Mouse (Mus musculus): ENCODE data around the gene Spem2.

DNA sequence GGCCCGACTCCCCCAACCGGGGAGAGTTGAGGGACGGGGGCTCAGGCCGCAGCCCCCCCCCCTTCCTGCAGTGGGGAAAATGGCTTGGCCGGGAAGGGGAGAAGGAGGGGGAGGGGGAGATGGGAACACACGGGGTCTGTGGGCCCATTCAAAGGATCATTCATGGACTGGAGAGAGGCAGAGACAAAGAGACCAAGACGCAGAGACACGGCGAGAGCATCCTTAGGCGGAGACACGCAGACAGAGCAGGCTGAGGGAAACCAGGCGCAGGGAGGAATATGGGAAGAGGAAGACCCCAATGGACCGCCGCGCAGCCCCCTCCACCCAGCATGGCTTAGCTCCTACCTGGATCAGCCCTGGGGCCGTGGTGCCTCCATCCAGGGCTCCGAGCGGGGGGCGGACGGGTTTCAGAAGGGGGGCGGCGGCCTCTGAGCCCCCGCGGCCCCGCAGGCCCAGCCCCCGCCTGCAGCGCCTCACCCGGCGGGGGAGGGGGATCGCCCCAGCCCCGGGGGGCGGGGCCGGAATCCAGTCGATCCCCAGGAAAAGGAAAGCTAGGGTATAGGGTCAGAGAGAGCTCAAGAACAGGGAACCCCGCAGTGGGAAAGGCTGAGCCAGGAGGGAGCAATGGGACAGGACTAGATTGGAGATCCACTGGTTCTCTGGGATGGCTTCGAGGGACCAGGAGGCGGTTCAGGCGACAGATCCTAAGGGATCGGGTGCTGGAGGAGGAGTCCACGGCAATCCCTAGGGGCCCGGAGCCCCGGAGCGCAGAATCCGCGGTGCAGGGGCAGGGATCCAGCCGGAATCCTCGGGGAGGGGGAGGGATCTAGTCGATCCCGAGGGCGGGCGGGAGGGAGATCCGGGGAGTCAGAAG is 18.7 kb upstream of the Spem2 start:
- TF ChIP-seq TAL1 (IDR thresholded peaks at IDR 0.05; ENCODE audit: low read length) (no peak), GATA1 (IDR thresholded peaks at IDR 0.05; ENCODE audit: low read length) (no peak)
